Mouse (Mus musculus): ENCODE data around the gene Slc4a4. TPM values are rescaled to one million over a fixed set of nuclear protein-coding genes. Genes with fewer than 3 reads are reported as not detected.

Slc4a4 gene
- polyA plus RNA-seq, 1 experiment from 2014 or later = 5.6 TPM

DNA sequence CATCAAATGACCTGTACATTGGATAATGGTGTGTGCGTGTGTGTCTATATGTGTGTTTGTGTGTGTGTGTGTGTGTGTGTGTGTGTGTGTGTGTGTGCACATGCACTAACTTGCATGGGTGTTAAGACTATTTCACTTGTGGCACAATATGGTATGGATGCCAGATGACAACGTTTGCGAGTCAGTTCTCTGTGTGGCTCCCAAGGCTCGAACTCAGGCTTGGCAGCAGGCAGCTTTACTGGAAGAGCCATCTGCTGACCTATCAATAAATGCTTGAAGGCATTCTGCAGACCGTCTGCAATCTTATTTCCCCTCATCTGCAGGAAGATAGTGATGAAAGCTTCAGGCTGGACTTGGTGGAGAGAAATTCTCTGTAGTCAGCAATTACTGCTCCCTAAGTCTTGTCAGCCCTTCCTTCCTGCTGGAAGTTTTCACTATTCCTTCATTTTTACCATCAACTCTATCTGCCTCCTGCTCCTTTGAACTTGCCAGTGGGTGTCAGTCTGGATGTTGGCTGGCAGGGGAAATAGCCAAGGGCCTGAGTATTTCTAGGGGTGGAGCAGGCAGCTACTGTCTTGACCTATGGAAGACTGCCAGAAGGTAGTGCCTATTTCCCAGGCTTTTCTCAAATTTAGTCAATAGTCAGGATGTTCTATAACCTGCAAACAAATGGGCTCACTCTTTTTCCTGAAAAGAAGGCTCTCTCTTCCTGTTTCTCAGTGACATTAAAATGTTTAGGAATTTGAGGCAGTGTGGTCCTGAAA lies 73.9 kb downstream of the Slc4a4 start:
- H3K4me1 ChIP-seq (replicated peaks) = peaks cover 17% of the 10 kb centered on the region
- H3K9ac ChIP-seq = no peak overlapping the region
- H3K9me3 ChIP-seq (replicated peaks) = no peaks in the 10 kb centered on the region
- no peak overlapping the region for H3K4me3 ChIP-seq
- WGBS = 55% methylated on average over 5 of the region's 5 CpGs
- H3K4me2 ChIP-seq = no peak overlapping the region
- H3K36me3 ChIP-seq = no peaks in the 10 kb centered on the region
- ATAC-seq (ENCODE audit: insufficient number of reproducible peaks, low FRiP score) = no peak
- no peaks in the 10 kb centered on the region for H3K27me3 ChIP-seq (replicated peaks)
- peak overlapping the region; percentile 1; the same call in 1 of the 2 replicates for H3K27ac ChIP-seq (ENCODE audit: poor library complexity, severe bottlenecking)

DNA sequence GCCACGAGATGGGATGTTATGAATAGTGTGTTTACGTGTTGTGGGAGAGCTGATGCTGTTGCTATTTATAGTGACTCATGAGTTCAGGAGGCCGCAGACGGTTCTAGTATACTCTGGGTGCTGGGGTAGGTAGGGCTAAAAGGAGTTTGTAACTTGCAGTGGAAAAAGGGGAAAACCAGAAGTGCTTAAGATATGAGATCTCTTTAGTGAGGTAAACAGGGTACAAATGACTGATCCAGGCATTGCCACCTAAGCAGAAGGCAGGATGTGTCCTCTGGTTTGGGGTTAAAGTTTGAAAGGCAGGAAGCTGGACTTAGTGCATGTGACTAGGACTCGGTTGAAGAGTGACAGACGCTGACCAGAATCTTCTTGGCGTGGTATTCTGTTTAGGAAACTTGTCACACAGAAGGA lies 74.7 kb downstream of the Slc4a4 start:
- peaks cover 17% of the 10 kb centered on the region for H3K4me1 ChIP-seq (replicated peaks)
- no peak overlapping the region for H3K4me2 ChIP-seq
- no peak for ATAC-seq (ENCODE audit: insufficient number of reproducible peaks, low FRiP score)
- no peaks in the 10 kb centered on the region for H3K36me3 ChIP-seq
- H3K27me3 ChIP-seq (replicated peaks) = no peaks in the 10 kb centered on the region
- H3K9me3 ChIP-seq (replicated peaks) = no peaks in the 10 kb centered on the region
- WGBS = 27% methylated on average over 7 of the region's 7 CpGs
- H3K4me3 ChIP-seq = no peak overlapping the region
- no peak overlapping the region for H3K9ac ChIP-seq
- peak overlapping the region; percentile 1; the same call in 1 of the 2 replicates for H3K27ac ChIP-seq (ENCODE audit: poor library complexity, severe bottlenecking)

DNA sequence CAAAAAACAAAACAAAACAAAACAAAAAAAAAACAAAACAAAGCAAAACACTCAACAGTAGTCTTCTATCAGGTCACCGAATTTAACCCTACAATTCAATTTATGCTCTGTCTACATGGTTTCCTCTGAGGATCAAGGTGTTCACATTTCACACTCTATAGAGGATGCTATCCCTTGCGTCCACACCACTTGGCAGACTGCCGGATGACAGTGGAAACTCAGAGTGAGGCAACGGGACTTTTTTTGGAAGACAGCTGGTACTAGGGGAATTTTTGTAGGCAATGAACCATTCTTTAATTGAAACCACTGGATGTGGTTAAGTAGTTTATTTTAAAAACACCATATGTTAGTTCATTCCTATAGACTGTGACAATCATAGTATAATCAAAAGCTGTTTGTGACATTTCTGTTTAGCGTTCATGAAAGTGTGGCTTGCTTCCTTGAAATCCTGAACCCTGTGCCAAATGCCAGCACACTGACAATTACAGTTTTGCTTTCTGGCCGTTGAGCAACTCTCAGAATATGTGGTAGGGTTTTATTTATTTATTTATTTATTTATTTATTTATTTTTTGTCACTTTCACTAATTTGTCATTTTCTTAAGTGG lies 78.2 kb downstream of the Slc4a4 start:
- WGBS = 74% methylated on average over 6 of the region's 6 CpGs
- Histone ChIP-seq H3K9ac (no peak overlapping the region), H3K4me2 (no peak overlapping the region), H3K4me3 (no peak overlapping the region), H3K9me3 (replicated peaks) (no peaks in the 10 kb centered on the region), H3K27me3 (replicated peaks) (no peaks in the 10 kb centered on the region), H3K27ac (ENCODE audit: poor library complexity, severe bottlenecking) (no peak overlapping the region), H3K36me3 (no peaks in the 10 kb centered on the region), H3K4me1 (replicated peaks) (peaks cover 26% of the 10 kb centered on the region)
- ATAC-seq (ENCODE audit: insufficient number of reproducible peaks, low FRiP score) = no peak

DNA sequence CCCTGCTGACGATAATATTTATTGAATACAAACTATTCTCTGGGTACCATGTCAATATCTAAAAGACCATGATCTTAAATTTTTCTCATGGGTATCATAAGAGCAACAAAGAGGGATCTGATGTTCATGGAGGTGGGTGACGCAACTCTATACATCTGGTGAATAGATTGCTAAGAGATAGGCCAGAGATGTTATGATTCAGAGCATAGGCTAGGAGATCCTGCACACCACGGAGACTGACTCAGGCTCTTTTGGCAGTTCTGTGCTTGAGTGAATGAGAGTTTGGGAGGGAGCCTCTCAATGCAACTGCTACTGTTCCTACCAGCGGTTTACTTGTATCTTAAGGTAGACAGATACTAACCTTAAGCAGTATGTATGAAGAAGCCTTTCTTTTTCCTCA lies 79.9 kb downstream of the Slc4a4 start:
- Histone ChIP-seq H3K36me3 (no peaks in the 10 kb centered on the region), H3K9me3 (replicated peaks) (no peaks in the 10 kb centered on the region), H3K27me3 (replicated peaks) (no peaks in the 10 kb centered on the region), H3K4me2 (no peak overlapping the region), H3K27ac (ENCODE audit: poor library complexity, severe bottlenecking) (no peak overlapping the region), H3K4me3 (no peak overlapping the region), H3K9ac (no peak overlapping the region), H3K4me1 (replicated peaks) (peaks cover 12% of the 10 kb centered on the region)
- no peak for ATAC-seq (ENCODE audit: insufficient number of reproducible peaks, low FRiP score)
- WGBS = 87% methylated on average over 4 of the region's 4 CpGs

DNA sequence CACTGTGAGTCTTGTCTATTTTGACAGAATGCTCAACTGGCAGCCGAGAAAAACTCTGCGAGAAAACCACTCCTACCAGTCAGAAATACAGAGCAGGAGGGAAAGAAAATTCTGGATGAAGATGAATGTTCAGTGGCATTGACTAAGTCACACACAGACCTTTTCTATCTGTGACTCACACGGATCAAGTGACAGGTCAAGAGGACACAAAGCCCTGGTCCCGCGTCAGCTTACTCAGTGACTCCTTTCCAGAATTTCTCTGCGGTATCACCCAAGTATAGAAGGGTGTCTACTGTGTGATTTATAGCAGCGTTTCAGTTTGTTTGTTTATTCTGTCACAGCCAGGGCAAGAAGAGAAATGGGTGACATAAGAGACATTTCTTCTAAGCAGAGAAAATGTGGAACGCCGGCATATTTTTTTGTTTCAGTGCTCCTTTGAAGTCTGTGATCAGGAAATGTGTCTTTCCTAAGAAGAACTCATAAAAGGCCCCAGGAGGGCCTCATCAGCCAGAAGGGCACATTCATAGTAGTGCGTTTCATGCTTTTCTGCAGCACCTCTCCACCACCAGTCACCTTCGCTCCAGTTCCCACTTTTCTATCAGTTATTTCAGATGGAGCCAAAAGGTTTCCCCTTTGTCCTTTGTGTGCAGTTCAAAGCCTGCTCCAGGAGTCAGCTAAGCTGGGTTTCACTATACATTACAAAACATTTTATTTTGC lies 82.5 kb downstream of the Slc4a4 start:
- WGBS = 44% methylated on average over 11 of the region's 11 CpGs
- H3K4me3 ChIP-seq = no peak overlapping the region
- ATAC-seq (ENCODE audit: insufficient number of reproducible peaks, low FRiP score) = no peak
- H3K36me3 ChIP-seq = no peaks in the 10 kb centered on the region
- no peak overlapping the region for H3K27ac ChIP-seq (ENCODE audit: poor library complexity, severe bottlenecking)
- peaks cover 13% of the 10 kb centered on the region for H3K4me1 ChIP-seq (replicated peaks)
- no peak overlapping the region for H3K9ac ChIP-seq
- H3K4me2 ChIP-seq = no peak overlapping the region
- H3K27me3 ChIP-seq (replicated peaks) = no peaks in the 10 kb centered on the region
- no peaks in the 10 kb centered on the region for H3K9me3 ChIP-seq (replicated peaks)

DNA sequence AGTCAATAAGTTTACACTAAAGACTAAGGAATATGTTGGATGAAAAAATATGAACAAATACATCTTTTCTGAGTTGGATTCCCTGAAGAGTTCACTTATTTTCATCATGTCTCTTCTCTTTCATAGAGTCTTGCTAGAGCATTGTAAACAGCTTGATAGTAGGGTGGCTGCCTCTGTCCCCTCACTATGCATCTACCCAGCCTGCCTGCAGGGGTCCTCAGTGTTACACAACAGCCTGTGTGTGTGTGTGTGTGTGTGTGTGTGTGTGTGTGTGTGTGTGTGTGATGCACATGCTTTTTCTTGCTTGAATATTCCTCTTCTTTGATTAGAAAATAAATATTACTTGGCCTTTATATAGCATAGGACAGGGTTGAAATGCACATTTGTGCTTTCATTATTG lies 84.9 kb downstream of the Slc4a4 start:
- Histone ChIP-seq H3K9ac (no peak overlapping the region), H3K27me3 (replicated peaks) (no peaks in the 10 kb centered on the region), H3K36me3 (no peaks in the 10 kb centered on the region), H3K4me1 (replicated peaks) (peaks cover 15% of the 10 kb centered on the region), H3K9me3 (replicated peaks) (no peaks in the 10 kb centered on the region), H3K4me2 (no peak overlapping the region), H3K4me3 (no peak overlapping the region), H3K27ac (ENCODE audit: poor library complexity, severe bottlenecking) (no peak overlapping the region)
- ATAC-seq (ENCODE audit: insufficient number of reproducible peaks, low FRiP score) = no peak

DNA sequence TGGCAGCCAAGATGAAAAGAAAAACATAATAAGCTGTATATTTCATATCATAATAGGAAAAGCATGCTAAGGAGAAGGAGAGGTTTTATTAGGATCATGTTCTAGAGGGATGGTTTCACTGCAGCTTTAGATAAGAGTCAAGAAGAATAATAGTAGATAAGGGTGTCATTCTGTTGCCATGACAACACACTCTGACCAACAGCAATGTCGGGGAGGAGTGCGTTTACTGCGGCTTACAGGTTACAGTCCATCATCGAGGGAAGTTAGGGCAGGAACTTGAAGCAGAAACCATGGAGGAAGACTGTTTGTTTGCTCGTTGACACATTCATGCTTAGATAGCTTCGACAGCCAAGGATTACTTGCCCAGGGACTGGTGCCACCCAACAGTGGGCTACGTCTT lies 85.7 kb downstream of the Slc4a4 start:
- no peak overlapping the region for H3K4me2 ChIP-seq
- no peak for ATAC-seq (ENCODE audit: insufficient number of reproducible peaks, low FRiP score)
- no peak overlapping the region for H3K27ac ChIP-seq (ENCODE audit: poor library complexity, severe bottlenecking)
- no peaks in the 10 kb centered on the region for H3K9me3 ChIP-seq (replicated peaks)
- peaks cover 15% of the 10 kb centered on the region for H3K4me1 ChIP-seq (replicated peaks)
- no peak overlapping the region for H3K4me3 ChIP-seq
- WGBS = 42% methylated on average over 7 of the region's 7 CpGs
- no peak overlapping the region for H3K9ac ChIP-seq
- no peaks in the 10 kb centered on the region for H3K36me3 ChIP-seq
- H3K27me3 ChIP-seq (replicated peaks) = no peaks in the 10 kb centered on the region

DNA sequence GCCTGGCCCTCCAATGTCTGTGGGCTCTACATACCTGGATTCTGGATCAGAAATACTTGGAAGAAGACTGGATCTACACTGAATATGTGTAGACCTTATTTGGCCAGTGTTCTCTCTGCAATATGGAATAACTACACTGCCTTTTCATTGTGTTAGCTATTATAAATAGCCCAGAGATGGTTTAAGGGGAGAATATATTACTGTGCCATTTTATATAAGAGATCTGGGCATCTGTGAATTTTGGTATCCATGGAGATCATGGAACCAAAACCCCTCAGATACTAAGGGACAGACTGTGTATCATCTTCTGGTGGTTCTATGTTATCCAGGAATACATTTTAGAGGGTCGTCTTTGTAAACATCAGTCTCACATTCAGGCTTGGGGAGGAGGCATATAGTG lies 86.5 kb downstream of the Slc4a4 start:
- no peak for ATAC-seq (ENCODE audit: insufficient number of reproducible peaks, low FRiP score)
- H3K9ac ChIP-seq = no peak overlapping the region
- H3K9me3 ChIP-seq (replicated peaks) = no peaks in the 10 kb centered on the region
- no peak overlapping the region for H3K4me3 ChIP-seq
- no peak overlapping the region for H3K4me2 ChIP-seq
- peaks cover 15% of the 10 kb centered on the region for H3K4me1 ChIP-seq (replicated peaks)
- no peaks in the 10 kb centered on the region for H3K36me3 ChIP-seq
- no peaks in the 10 kb centered on the region for H3K27me3 ChIP-seq (replicated peaks)
- WGBS = 87% methylated on average over 1 of the region's 1 CpGs
- no peak overlapping the region for H3K27ac ChIP-seq (ENCODE audit: poor library complexity, severe bottlenecking)

DNA sequence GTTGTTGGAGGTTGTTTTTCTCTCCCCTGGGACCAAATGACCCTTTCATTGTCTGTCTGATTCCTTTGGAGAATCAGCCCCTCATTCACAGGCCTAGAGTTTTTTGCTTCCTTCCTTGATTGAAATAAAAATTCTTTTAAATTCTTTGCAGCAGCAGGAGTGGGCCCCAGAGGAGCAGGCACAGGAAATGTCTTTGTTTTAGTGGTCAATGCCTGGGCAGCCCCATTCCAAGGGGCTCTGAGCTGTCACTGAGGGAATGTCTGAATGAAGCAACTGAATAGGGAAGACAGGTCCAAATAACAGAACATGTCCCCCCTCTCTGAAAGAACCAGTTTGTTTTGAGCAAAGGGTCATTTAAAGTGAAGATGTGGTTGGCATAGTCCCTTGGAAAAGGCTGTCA lies 89.1 kb downstream of the Slc4a4 start:
- no peak for ATAC-seq (ENCODE audit: insufficient number of reproducible peaks, low FRiP score)
- no peak overlapping the region for H3K4me2 ChIP-seq
- no peaks in the 10 kb centered on the region for H3K9me3 ChIP-seq (replicated peaks)
- no peak overlapping the region for H3K9ac ChIP-seq
- peaks cover 12% of the 10 kb centered on the region for H3K4me1 ChIP-seq (replicated peaks)
- H3K36me3 ChIP-seq = no peaks in the 10 kb centered on the region
- H3K27ac ChIP-seq (ENCODE audit: poor library complexity, severe bottlenecking) = no peak overlapping the region
- no peak overlapping the region for H3K4me3 ChIP-seq
- H3K27me3 ChIP-seq (replicated peaks) = no peaks in the 10 kb centered on the region

DNA sequence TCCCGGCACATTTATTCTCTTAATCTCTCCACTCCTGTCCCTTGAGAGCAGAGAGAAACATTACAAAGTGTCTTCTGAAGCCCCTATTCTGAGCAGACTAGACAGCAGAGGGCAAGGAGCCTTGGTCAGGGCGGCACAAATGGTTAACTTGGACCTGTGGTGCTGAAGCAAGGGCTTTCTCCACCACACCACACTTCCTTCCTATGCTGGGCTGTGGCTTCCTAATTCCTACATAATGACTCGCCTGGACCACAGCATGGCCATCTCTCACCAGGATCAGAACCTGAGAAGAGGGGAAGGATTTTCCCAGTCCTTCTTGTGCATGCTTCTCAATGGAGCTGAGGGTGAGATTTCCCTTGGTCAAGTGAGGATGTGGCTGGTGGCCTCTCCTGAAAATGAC lies 89.8 kb downstream of the Slc4a4 start:
- no peak for ATAC-seq (ENCODE audit: insufficient number of reproducible peaks, low FRiP score)
- H3K4me3 ChIP-seq = no peak overlapping the region
- H3K9ac ChIP-seq = no peak overlapping the region
- no peak overlapping the region for H3K27ac ChIP-seq (ENCODE audit: poor library complexity, severe bottlenecking)
- no peak overlapping the region for H3K4me2 ChIP-seq
- H3K36me3 ChIP-seq = no peaks in the 10 kb centered on the region
- H3K4me1 ChIP-seq (replicated peaks) = peaks cover 18% of the 10 kb centered on the region
- WGBS = 46% methylated on average over 3 of the region's 3 CpGs
- no peaks in the 10 kb centered on the region for H3K27me3 ChIP-seq (replicated peaks)
- no peaks in the 10 kb centered on the region for H3K9me3 ChIP-seq (replicated peaks)

DNA sequence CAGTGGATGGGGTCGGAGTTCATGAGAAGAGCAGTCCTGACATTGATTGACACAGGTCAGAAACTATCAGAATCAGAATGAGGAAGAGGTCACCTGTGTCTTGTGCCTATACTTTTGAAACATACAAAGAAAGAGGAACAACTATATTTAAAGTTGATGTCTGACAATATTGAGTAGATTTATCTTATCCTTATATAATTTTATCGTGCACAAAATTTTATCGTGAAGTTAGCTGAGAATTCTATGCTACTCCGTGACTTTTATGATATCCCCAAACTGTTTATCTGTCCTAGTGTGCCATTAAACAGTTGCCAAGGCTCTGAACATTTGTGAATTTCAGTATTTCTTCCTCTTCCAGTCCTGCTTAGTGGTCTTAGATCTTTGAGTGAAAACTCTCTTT lies 94.1 kb downstream of the Slc4a4 start:
- H3K4me3 ChIP-seq = no peak overlapping the region
- no peaks in the 10 kb centered on the region for H3K36me3 ChIP-seq
- WGBS = 86% methylated on average over 4 of the region's 4 CpGs
- H3K4me1 ChIP-seq (replicated peaks) = peaks cover 22% of the 10 kb centered on the region
- no peaks in the 10 kb centered on the region for H3K27me3 ChIP-seq (replicated peaks)
- no peak for ATAC-seq (ENCODE audit: insufficient number of reproducible peaks, low FRiP score)
- peak overlapping the region; percentile 83 for H3K27ac ChIP-seq (ENCODE audit: poor library complexity, severe bottlenecking)
- no peak overlapping the region for H3K9ac ChIP-seq
- H3K4me2 ChIP-seq = 0 out of 2 replicates have a peak overlapping the region, but pooled peaks have one; percentile 47
- no peaks in the 10 kb centered on the region for H3K9me3 ChIP-seq (replicated peaks)

Measured in heart, embryonic 12.5 days (tissue).